Mouse (Mus musculus): ENCODE results near the gene Hoxc12. TPM values are rescaled to one million over a fixed set of nuclear protein-coding genes. Genes with fewer than 3 reads are reported as not detected.

Gene Hoxc12
- not detected for polyA plus RNA-seq (2017; shearing (Covaris generic))

DNA sequence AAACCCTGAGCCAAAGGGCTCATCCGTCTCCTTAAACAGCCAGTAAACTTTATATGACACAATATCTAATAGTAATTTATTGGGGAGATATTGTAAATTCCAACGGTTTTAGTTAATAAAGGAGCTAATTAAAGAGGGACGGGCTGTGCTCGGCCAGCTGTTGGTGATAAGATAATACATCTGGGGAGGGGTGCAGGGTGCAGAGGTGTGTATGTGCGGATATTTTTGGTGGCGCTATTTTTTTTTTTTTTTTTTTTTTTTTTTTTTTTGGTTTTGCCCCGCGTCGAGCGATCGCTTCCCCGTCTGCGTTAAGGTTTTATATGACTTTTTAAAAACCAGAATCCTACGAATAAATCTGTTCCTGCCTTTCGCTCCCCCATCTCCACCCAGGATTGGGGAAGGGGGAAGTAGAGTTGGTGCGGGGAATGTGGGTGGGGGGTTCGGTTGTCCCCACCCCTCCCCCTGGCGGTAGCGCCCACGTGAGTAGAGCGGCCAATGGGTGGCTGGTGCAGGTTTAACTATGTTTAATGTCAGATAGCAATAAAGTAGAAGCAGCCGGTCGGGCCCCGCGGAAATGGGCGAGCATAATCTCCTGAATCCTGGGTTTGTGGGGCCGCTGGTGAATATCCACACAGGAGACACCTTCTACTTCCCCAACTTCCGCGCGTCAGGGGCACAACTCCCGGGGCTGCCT lies at the start of gene Hoxc12:
Gene Hoxc12, plus strand, starts transcription at position 479 of the 694 bp plus-strand sequence.

DNA sequence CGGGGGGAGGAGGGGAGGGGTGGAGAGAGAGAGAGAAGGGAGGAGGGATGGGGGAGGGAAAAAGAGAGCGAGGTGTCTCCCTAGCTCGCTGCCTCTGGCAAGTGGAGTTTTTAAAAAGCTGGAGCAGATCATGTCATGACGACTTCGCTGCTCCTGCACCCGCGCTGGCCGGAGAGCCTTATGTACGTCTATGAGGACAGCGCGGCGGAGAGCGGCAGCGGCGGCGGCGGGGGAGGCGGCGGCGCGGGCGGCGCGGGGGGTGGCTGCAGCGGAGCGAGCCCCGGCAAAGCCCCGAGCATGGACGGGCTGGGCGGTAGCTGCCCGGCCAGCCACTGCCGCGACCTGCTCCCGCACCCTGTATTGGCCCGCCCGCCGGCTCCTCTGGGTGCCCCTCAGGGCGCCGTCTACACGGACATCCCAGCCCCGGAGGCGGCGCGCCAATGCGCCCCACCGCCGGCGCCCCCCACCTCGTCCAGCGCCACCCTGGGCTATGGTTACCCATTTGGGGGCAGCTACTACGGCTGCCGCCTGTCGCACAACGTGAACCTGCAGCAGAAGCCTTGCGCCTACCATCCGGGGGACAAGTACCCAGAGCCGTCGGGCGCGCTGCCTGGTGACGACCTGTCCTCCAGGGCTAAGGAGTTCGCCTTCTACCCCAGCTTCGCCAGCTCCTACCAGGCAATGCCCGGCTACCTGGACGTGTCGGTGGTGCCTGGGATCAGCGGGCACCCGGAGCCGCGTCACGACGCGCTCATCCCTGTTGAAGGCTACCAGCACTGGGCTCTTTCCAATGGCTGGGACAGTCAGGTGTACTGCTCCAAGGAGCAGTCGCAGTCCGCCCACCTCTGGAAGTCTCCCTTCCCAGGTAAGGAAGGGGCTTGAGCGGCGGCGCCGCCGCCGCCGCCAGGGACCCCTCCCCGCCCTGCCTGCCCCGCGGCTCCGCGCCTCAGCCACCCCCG lies 15.2 kb upstream of the Hoxc12 start, which contains the start of gene Hoxc13:
Gene Hoxc13, plus strand, starts transcription at position 51 of the 959 bp plus-strand sequence.

DNA sequence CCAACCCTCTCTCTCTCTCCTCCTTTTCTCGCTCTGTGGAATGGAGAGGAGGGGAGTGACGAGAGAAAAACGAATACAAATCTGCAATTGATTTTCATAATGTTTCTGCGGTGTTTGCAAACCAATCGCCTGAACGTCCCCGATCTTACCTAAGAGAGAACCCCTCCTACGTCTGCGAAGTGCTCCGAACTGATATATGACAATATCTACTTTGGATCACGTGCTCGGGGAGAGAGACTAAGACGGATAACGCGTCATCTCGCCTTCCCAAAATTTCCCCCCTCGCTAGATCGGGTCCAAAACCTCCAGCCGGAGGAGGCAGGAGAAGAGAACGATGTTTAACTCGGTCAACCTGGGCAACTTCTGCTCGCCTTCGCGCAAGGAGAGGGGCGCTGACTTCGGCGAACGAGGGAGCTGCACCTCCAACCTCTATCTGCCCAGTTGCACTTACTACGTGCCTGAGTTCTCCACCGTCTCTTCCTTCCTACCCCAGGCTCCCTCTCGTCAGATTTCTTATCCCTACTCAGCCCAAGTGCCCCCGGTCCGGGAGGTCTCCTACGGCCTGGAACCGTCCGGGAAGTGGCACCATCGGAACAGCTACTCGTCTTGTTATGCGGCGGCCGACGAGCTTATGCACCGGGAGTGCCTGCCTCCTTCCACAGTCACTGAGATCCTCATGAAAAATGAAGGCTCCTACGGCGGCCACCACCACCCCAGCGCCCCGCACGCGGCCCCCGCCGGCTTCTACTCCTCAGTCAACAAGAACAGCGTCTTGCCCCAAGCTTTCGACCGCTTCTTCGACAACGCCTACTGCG lies 17.8 kb downstream of the Hoxc12 start, which contains the start of gene Hoxc11:
Gene Hoxc11, plus strand, starts transcription at position 236 of the 815 bp plus-strand sequence.

DNA sequence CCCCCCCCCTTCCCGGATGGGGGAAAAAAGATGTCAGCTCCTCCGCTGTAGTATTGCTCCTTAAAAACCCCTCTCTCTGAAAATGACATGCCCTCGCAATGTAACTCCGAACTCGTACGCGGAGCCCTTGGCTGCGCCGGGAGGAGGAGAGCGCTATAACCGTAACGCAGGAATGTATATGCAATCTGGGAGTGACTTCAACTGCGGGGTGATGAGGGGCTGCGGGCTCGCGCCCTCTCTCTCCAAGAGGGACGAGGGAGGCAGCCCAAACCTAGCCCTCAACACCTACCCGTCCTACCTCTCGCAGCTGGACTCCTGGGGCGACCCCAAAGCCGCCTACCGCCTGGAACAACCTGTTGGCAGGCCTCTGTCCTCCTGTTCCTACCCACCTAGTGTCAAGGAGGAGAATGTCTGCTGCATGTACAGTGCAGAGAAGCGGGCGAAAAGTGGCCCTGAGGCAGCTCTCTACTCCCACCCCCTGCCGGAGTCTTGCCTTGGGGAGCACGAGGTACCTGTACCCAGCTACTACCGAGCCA lies 30.3 kb downstream of the Hoxc12 start, which contains the start of gene Hoxc10:
Gene Hoxc10, plus strand, starts transcription at position 21 of the 536 bp plus-strand sequence.

DNA sequence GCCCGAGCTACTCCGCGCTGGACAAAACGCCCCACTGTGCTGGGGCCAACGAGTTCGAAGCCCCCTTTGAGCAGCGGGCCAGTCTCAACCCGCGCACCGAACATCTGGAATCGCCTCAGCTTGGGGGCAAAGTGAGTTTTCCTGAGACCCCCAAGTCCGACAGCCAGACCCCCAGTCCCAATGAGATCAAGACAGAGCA lies 30.7 kb downstream of the Hoxc12 start, which contains the start of gene Hoxc5:
Gene Hoxc5, plus strand, starts transcription at position 132 of the 199 bp plus-strand sequence.

DNA sequence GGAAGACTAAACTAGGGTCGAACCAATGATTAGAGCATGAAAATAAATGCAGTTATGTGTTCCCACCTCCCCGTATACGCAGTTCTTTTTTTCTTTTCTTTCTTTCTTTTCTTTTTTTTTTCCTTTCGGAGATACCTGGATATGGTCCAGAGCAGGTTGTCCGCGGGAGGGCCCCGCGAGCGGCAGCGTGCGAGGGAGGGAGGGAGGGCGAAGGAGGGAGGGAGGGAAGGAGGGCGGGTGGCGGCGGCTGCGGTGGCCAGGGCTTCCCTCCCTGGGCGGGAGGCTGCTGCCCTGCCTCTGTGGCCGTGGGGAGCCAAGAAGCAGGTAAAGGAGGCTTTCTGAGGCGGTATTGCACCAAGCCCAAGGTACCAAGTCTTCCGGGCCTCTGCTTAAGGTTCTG lies 39.6 kb downstream of the Hoxc12 start, which contains the start of gene Hoxc9:
Gene Hoxc9, plus strand, starts transcription at position 269 of the 400 bp plus-strand sequence.

Other genes starting within 250 kb of the Hoxc12 start
- 29.2 TPM for gene Calcoco1, start 214.6 kb upstream of the Hoxc12 start, polyA plus RNA-seq (2017; shearing (Covaris generic))
- not detected for gene Hoxc13, start 15.7 kb upstream of the Hoxc12 start, polyA plus RNA-seq (2017; shearing (Covaris generic))
- gene Hoxc11, start 17.7 kb downstream of the Hoxc12 start, polyA plus RNA-seq (2017; shearing (Covaris generic)) = not detected
- not detected for gene Hoxc10, start 30.0 kb downstream of the Hoxc12 start, polyA plus RNA-seq (2017; shearing (Covaris generic))
- not detected for gene Hoxc5, start 30.7 kb downstream of the Hoxc12 start, polyA plus RNA-seq (2017; shearing (Covaris generic))
- not detected for gene Hoxc9, start 39.7 kb downstream of the Hoxc12 start, polyA plus RNA-seq (2017; shearing (Covaris generic))
- gene Hoxc8, start 53.9 kb downstream of the Hoxc12 start, polyA plus RNA-seq (2017; shearing (Covaris generic)) = not detected
- gene Hoxc6, start 61.5 kb downstream of the Hoxc12 start, polyA plus RNA-seq (2017; shearing (Covaris generic)) = not detected
- gene Hoxc4, start 82.2 kb downstream of the Hoxc12 start, polyA plus RNA-seq (2017; shearing (Covaris generic)) = not detected
- gene Smug1, start 230.3 kb downstream of the Hoxc12 start, polyA plus RNA-seq (2017; shearing (Covaris generic)) = 4.2 TPM